Mouse (Mus musculus): ENCODE measurements around the gene Surf2. TPM values are rescaled to one million over a fixed set of nuclear protein-coding genes. Genes with fewer than 3 reads are reported as not detected.

Gene Surf2
- polyA plus RNA-seq, 1 experiment from 2014 or later, result 48.7 TPM

GRCm38 (mm10) chr2:26950411-26950810, 34.2 kb downstream of the Surf2 start:
- no peak for ATAC-seq (ENCODE audit: low FRiP score, low TSS enrichment)
- peaks cover 58% of the 10 kb centered on the region for H3K36me3 ChIP-seq (ENCODE audit: control insufficient read depth, insufficient read depth, low read length)
- no peak overlapping the region for H3K4me3 ChIP-seq (replicated peaks; ENCODE audit: low read depth, low read length)
- H3K27me3 ChIP-seq (ENCODE audit: control insufficient read depth, insufficient read depth, low read length), result no peaks in the 10 kb centered on the region
- WGBS, result 94% methylated on average over 2 of the region's 2 CpGs
- H3K4me1 ChIP-seq (ENCODE audit: control insufficient read depth, insufficient read depth, low read length), result no peaks in the 10 kb centered on the region
- no peak overlapping the region for H3K9ac ChIP-seq (replicated peaks; ENCODE audit: low read length)
- DNase-seq, result no peak
- H3K4me2 ChIP-seq (ENCODE audit: low read length), result no peak overlapping the region
- H3K9me3 ChIP-seq (ENCODE audit: control insufficient read depth, low read length), result no peaks in the 10 kb centered on the region
- no peak overlapping the region for H3K27ac ChIP-seq (replicated peaks; ENCODE audit: low read depth, low read length)

GRCm38 (mm10) chr2:26951346-26951905, 35.3 kb downstream of the Surf2 start:
- Histone ChIP-seq H3K36me3 (ENCODE audit: control insufficient read depth, insufficient read depth, low read length) (peaks cover 66% of the 10 kb centered on the region), H3K27me3 (ENCODE audit: control insufficient read depth, insufficient read depth, low read length) (no peaks in the 10 kb centered on the region), H3K9ac (replicated peaks; ENCODE audit: low read length) (no peak overlapping the region), H3K4me2 (ENCODE audit: low read length) (no peak overlapping the region), H3K4me1 (ENCODE audit: control insufficient read depth, insufficient read depth, low read length) (no peaks in the 10 kb centered on the region), H3K4me3 (replicated peaks; ENCODE audit: low read depth, low read length) (no peak overlapping the region), H3K27ac (replicated peaks; ENCODE audit: low read depth, low read length) (no peak overlapping the region), H3K9me3 (ENCODE audit: control insufficient read depth, low read length) (no peaks in the 10 kb centered on the region)
- DNase-seq, result no peak
- no peak for ATAC-seq (ENCODE audit: low FRiP score, low TSS enrichment)
- WGBS, result 89% methylated on average over 8 of the region's 8 CpGs

- Histone ChIP-seq H3K27me3 (ENCODE audit: control insufficient read depth, insufficient read depth, low read length) (no peaks in the 10 kb centered on the region), H3K27ac (replicated peaks; ENCODE audit: low read depth, low read length) (no peak overlapping the region), H3K9ac (replicated peaks; ENCODE audit: low read length) (no peak overlapping the region), H3K36me3 (ENCODE audit: control insufficient read depth, insufficient read depth, low read length) (peaks cover 65% of the 10 kb centered on the region), H3K4me3 (replicated peaks; ENCODE audit: low read depth, low read length) (no peak overlapping the region), H3K4me1 (ENCODE audit: control insufficient read depth, insufficient read depth, low read length) (no peaks in the 10 kb centered on the region), H3K4me2 (ENCODE audit: low read length) (no peak overlapping the region), H3K9me3 (ENCODE audit: control insufficient read depth, low read length) (no peaks in the 10 kb centered on the region)
- DNase-seq, result no peak
- ATAC-seq (ENCODE audit: low FRiP score, low TSS enrichment), result no peak
- 97% methylated on average over 4 of the region's 4 CpGs for WGBS
Observed at GRCm38 (mm10) chr2:26952193-26952592, 36.0 kb downstream of the Surf2 start.

- ATAC-seq (ENCODE audit: low FRiP score, low TSS enrichment) (no peak), DNase-seq (no peak)
- H3K4me3 ChIP-seq (replicated peaks; ENCODE audit: low read depth, low read length), result no peak overlapping the region
- no peaks in the 10 kb centered on the region for H3K9me3 ChIP-seq (ENCODE audit: control insufficient read depth, low read length)
- no peak overlapping the region for H3K4me2 ChIP-seq (ENCODE audit: low read length)
- H3K9ac ChIP-seq (replicated peaks; ENCODE audit: low read length), result no peak overlapping the region
- whole genome bisulfite sequencing, result 91% methylated on average over 8 of the region's 8 CpGs
- no peak overlapping the region for H3K27ac ChIP-seq (replicated peaks; ENCODE audit: low read depth, low read length)
- H3K27me3 ChIP-seq (ENCODE audit: control insufficient read depth, insufficient read depth, low read length), result no peaks in the 10 kb centered on the region
- peaks cover 72% of the 10 kb centered on the region for H3K36me3 ChIP-seq (ENCODE audit: control insufficient read depth, insufficient read depth, low read length)
- no peaks in the 10 kb centered on the region for H3K4me1 ChIP-seq (ENCODE audit: control insufficient read depth, insufficient read depth, low read length)
Observed at GRCm38 (mm10) chr2:26952866-26953265, 36.7 kb downstream of the Surf2 start.

GRCm38 (mm10) chr2:26954735-26955395, 38.7 kb downstream of the Surf2 start:
- no peak overlapping the region for H3K9ac ChIP-seq (replicated peaks; ENCODE audit: low read length)
- no peaks in the 10 kb centered on the region for H3K27me3 ChIP-seq (ENCODE audit: control insufficient read depth, insufficient read depth, low read length)
- no peaks in the 10 kb centered on the region for H3K9me3 ChIP-seq (ENCODE audit: control insufficient read depth, low read length)
- H3K4me2 ChIP-seq (ENCODE audit: low read length), result no peak overlapping the region
- DNase-seq, result no peak
- H3K4me3 ChIP-seq (replicated peaks; ENCODE audit: low read depth, low read length), result no peak overlapping the region
- no peak for ATAC-seq (ENCODE audit: low FRiP score, low TSS enrichment)
- peaks cover 78% of the 10 kb centered on the region for H3K36me3 ChIP-seq (ENCODE audit: control insufficient read depth, insufficient read depth, low read length)
- H3K4me1 ChIP-seq (ENCODE audit: control insufficient read depth, insufficient read depth, low read length), result no peaks in the 10 kb centered on the region
- 94% methylated on average over 2 of the region's 2 CpGs for WGBS
- H3K27ac ChIP-seq (replicated peaks; ENCODE audit: low read depth, low read length), result no peak overlapping the region

- H3K36me3 ChIP-seq (ENCODE audit: control insufficient read depth, insufficient read depth, low read length), result peaks cover 80% of the 10 kb centered on the region
- H3K27ac ChIP-seq (replicated peaks; ENCODE audit: low read depth, low read length), result no peak overlapping the region
- H3K4me1 ChIP-seq (ENCODE audit: control insufficient read depth, insufficient read depth, low read length), result no peaks in the 10 kb centered on the region
- 93% methylated on average over 12 of the region's 12 CpGs for WGBS
- H3K4me2 ChIP-seq (ENCODE audit: low read length), result no peak overlapping the region
- H3K9ac ChIP-seq (replicated peaks; ENCODE audit: low read length), result no peak overlapping the region
- no peak for ATAC-seq (ENCODE audit: low FRiP score, low TSS enrichment)
- H3K4me3 ChIP-seq (replicated peaks; ENCODE audit: low read depth, low read length), result no peak overlapping the region
- DNase-seq, result no peak
- H3K27me3 ChIP-seq (ENCODE audit: control insufficient read depth, insufficient read depth, low read length), result no peaks in the 10 kb centered on the region
- H3K9me3 ChIP-seq (ENCODE audit: control insufficient read depth, low read length), result no peaks in the 10 kb centered on the region
Observed at GRCm38 (mm10) chr2:26956811-26957487, 40.8 kb downstream of the Surf2 start.

- Histone ChIP-seq H3K27ac (replicated peaks; ENCODE audit: low read depth, low read length) (no peak overlapping the region), H3K4me1 (ENCODE audit: control insufficient read depth, insufficient read depth, low read length) (no peaks in the 10 kb centered on the region), H3K27me3 (ENCODE audit: control insufficient read depth, insufficient read depth, low read length) (no peaks in the 10 kb centered on the region), H3K9ac (replicated peaks; ENCODE audit: low read length) (no peak overlapping the region), H3K9me3 (ENCODE audit: control insufficient read depth, low read length) (no peaks in the 10 kb centered on the region), H3K4me2 (ENCODE audit: low read length) (no peak overlapping the region), H3K36me3 (ENCODE audit: control insufficient read depth, insufficient read depth, low read length) (peaks cover 81% of the 10 kb centered on the region), H3K4me3 (replicated peaks; ENCODE audit: low read depth, low read length) (no peak overlapping the region)
- DNase-seq (no peak), ATAC-seq (ENCODE audit: low FRiP score, low TSS enrichment) (no peak)
- 95% methylated on average over 2 of the region's 2 CpGs for WGBS
Observed at GRCm38 (mm10) chr2:26957488-26957859, 41.3 kb downstream of the Surf2 start.

GRCm38 (mm10) chr2:26960756-26961155, 44.6 kb downstream of the Surf2 start:
- Histone ChIP-seq H3K4me2 (ENCODE audit: low read length) (no peak overlapping the region), H3K27ac (replicated peaks; ENCODE audit: low read depth, low read length) (no peak overlapping the region), H3K9ac (replicated peaks; ENCODE audit: low read length) (no peak overlapping the region), H3K9me3 (ENCODE audit: control insufficient read depth, low read length) (no peaks in the 10 kb centered on the region), H3K4me3 (replicated peaks; ENCODE audit: low read depth, low read length) (no peak overlapping the region), H3K27me3 (ENCODE audit: control insufficient read depth, insufficient read depth, low read length) (no peaks in the 10 kb centered on the region), H3K4me1 (ENCODE audit: control insufficient read depth, insufficient read depth, low read length) (peaks cover 11% of the 10 kb centered on the region), H3K36me3 (ENCODE audit: control insufficient read depth, insufficient read depth, low read length) (peaks cover 51% of the 10 kb centered on the region)
- no peak for ATAC-seq (ENCODE audit: low FRiP score, low TSS enrichment)
- WGBS, result 76% methylated on average over 4 of the region's 4 CpGs
- peak; percentile 21 for DNase-seq
